Mouse (Mus musculus) heart, adult 2 months (tissue): ENCODE measurements around the gene Lalba. TPM values are rescaled to one million over a fixed set of nuclear protein-coding genes. Genes with fewer than 3 reads are reported as not detected.
"Not testable (repeated sequence)": the region's sequence is repeated elsewhere in the genome, so short reads cannot be mapped to it uniquely, and the experiment has no call there.

ENCODE experiments used
- DNase-seq, 2 experiments: peaks; one replicate each; pipeline ENCODE4 v3.0.0; 2021
- H3K27ac ChIP-seq: fragments of 200-600 bp; 2 replicates; pipeline ENCODE4 v1.8.1; 2022
- H3K27me3 ChIP-seq: fragments of 200-500 bp; 2 replicates; pipeline ENCODE4 v1.6.1; 2012; ENCODE audit warnings: mild to moderate bottlenecking, low read length, inconsistent platforms, mixed read lengths; ENCODE audit not compliant: control insufficient read depth, insufficient read depth
- H3K36me3 ChIP-seq: fragments of 200-500 bp; 2 replicates; pipeline ENCODE4 v1.6.1; 2012; ENCODE audit warnings: low read length, inconsistent platforms; ENCODE audit not compliant: control insufficient read depth, insufficient read depth
- H3K4me1 ChIP-seq: fragments of 200-500 bp; 2 replicates; pipeline ENCODE4 v1.6.1; 2011; ENCODE audit warnings: low read length; ENCODE audit not compliant: control insufficient read depth, insufficient read depth
- H3K4me3 ChIP-seq: fragments of 200-600 bp; 2 replicates; pipeline ENCODE4 v1.8.1; 2022
- H3K79me2 ChIP-seq: fragments of 200-500 bp; replicated peaks from 2 replicates; pipeline ENCODE4 v1.6.1; 2012; ENCODE audit warnings: mild to moderate bottlenecking, inconsistent platforms, low read length, moderate library complexity, mixed read lengths; ENCODE audit not compliant: control insufficient read depth, insufficient read depth
- H3K9ac ChIP-seq: fragments of 200-500 bp; 2 replicates; pipeline ENCODE4 v1.6.1; 2012; ENCODE audit warnings: low read depth, mild to moderate bottlenecking, control low read depth, inconsistent platforms, low read length, mixed read lengths
- CTCF ChIP-seq: fragments of 200-600 bp; IDR thresholded peaks from 2 replicates; pipeline ENCODE4 v1.8.1; 2022; ENCODE audit warnings: antibody characterized with exemption, mild to moderate bottlenecking, moderate library complexity
- EP300 ChIP-seq: fragments of 200-500 bp; IDR thresholded peaks from 2 replicates; pipeline ENCODE4 v1.6.1; 2011; ENCODE audit warnings: low read depth, low read length, control low read depth; ENCODE audit not compliant: insufficient read depth
- POLR2A ChIP-seq: fragments of 200-500 bp; IDR thresholded peaks from 2 replicates; pipeline ENCODE4 v1.6.1; 2011; ENCODE audit warnings: mild to moderate bottlenecking, low read depth, low read length, control low read depth; ENCODE audit not compliant: insufficient read depth
- WGBS: fragments of 180-500 bp; shearing (Covaris S2); methylation state at CpG from one replicate; pipeline ENCODE4 v1.1.7; 2018; 5-methylcytosine and 5-hydroxymethylcytosine counted together
- intact Hi-C: fragments of 180-260 bp; cut with DNase I; formaldehyde crosslinking; loops from one replicate; pipeline ENCODE4 v1.15.1; 2025
- microRNA-seq, 2 experiments: library from miRNA; unstranded; fragments of <30 nt; microRNA quantifications; one replicate each; pipeline ENCODE4 v1.2.0; 2021
- polyA plus RNA-seq: library from polyadenylated mRNA; depleted of rRNA; stranded (reverse); fragments of >200 nt; gene quantifications from 2 replicates; pipeline ENCODE4 v1.2.3, GENCODE M21; 2012; rRNA removed
- total RNA-seq, 2 experiments: library from RNA; stranded (reverse); gene quantifications; 2 replicates each; pipeline ENCODE4 v1.2.3; 2021

Gene Lalba
- total and polyA plus RNA-seq, 3 experiments: 0.45 TPM; not detected in 2

GRCm38 (mm10) chr15:98471539-98471938, 11.0 kb downstream of the Lalba start:
- no peak overlapping the region for H3K9ac ChIP-seq
- no peak overlapping the region for H3K4me3 ChIP-seq
- no peak for DNase-seq
- no peak overlapping the region for H3K27ac ChIP-seq
- WGBS: 88% methylated on average over 13 of the region's 13 CpGs
- H3K79me2 ChIP-seq: no peaks in the 10 kb centered on the region
- TF ChIP-seq POLR2A (no peak), EP300 (no peak), CTCF (no peak)
- intact Hi-C loops: loop anchor here (10.0 kb wide), 1 partner anchor 287 kb away; no protein-coding TSS in a partner anchor
- H3K27me3 ChIP-seq: no peaks in the 10 kb centered on the region
- no peaks in the 10 kb centered on the region for H3K4me1 ChIP-seq
- H3K36me3 ChIP-seq: no peaks in the 10 kb centered on the region

- Histone ChIP-seq H3K4me1 (no peaks in the 10 kb centered on the region), H3K9ac (no peak within 1 kb of the TSS), H3K36me3 (no peaks in the 10 kb centered on the region), H3K27ac (no peak within 1 kb of the TSS), H3K79me2 (no peaks in the 10 kb centered on the region), H3K4me3 (no peak within 1 kb of the TSS), H3K27me3 (no peaks in the 10 kb centered on the region)
- TF ChIP-seq EP300 (no peak), CTCF (no peak), POLR2A (no peak)
- intact Hi-C loops: no loop called here
- 91% methylated on average over 4 of the region's 4 CpGs for WGBS
- DNase-seq: no peak
These were observed 12.9 kb downstream of the Lalba start, which contains the start of gene OR5BS1P for GRCm38 (mm10) chr15:98469596-98469995. Gene OR5BS1P (plus strand): TSS chr15:98469896.

- 88% methylated on average over 7 of the region's 7 CpGs for WGBS
- H3K27ac ChIP-seq: no peak within 1 kb of the TSS
- no peaks in the 10 kb centered on the region for H3K79me2 ChIP-seq
- no peak for DNase-seq
- intact Hi-C loops: no loop called here
- H3K4me1 ChIP-seq: peaks cover 1% of the 10 kb centered on the region; the same call in 1 of the 2 replicates
- H3K4me3 ChIP-seq: no peak within 1 kb of the TSS
- H3K9ac ChIP-seq: no peak within 1 kb of the TSS
- no peak for TF ChIP-seq CTCF
- TF ChIP-seq POLR2A: no peak
- TF ChIP-seq EP300: no peak
- no peaks in the 10 kb centered on the region for H3K27me3 ChIP-seq
- no peaks in the 10 kb centered on the region for H3K36me3 ChIP-seq
These were observed 30.2 kb downstream of the Lalba start, which contains the start of gene Olfr281 for GRCm38 (mm10) chr15:98452288-98452687. Gene Olfr281 (plus strand): TSS chr15:98452588.

GRCm38 (mm10) chr15:98448521-98448920, 34.0 kb downstream of the Lalba start:
- DNase-seq: peak in 1 of 2 experiments; percentile 8
- Histone ChIP-seq H3K4me1 (no peaks in the 10 kb centered on the region; the same call in 1 of the 2 replicates), H3K36me3 (no peaks in the 10 kb centered on the region), H3K4me3 (no peak overlapping the region), H3K27me3 (no peaks in the 10 kb centered on the region), H3K27ac (no peak overlapping the region; the same call in 1 of the 2 replicates), H3K79me2 (no peaks in the 10 kb centered on the region), H3K9ac (no peak overlapping the region)
- TF ChIP-seq EP300 (no peak), CTCF (no peak), POLR2A (no peak)
- intact Hi-C loops: no loop called here
- WGBS: 42% methylated on average over 4 of the region's 4 CpGs

- intact Hi-C loops: no loop called here
- no peak overlapping the region for H3K4me3 ChIP-seq
- no peak for DNase-seq
These were observed 38.0 kb downstream of the Lalba start for GRCm38 (mm10) chr15:98444561-98444960.

GRCm38 (mm10) chr15:98430925-98431324, 51.6 kb downstream of the Lalba start, which contains the start of gene Olfr282:
Gene Olfr282 (plus strand): TSS chr15:98431225.
- H3K4me3 ChIP-seq, DNase-seq, H3K9ac ChIP-seq, H3K79me2 ChIP-seq, H3K27ac ChIP-seq, H3K4me1 ChIP-seq, intact Hi-C loops, H3K36me3 ChIP-seq, H3K27me3 ChIP-seq: not testable (repeated sequence)
- 69% methylated on average over 5 of the region's 5 CpGs for WGBS

More at GRCm38 (mm10) chr15:98444561-98444960, 38.0 kb downstream of the Lalba start:
- Histone ChIP-seq H3K36me3 (no peaks in the 10 kb centered on the region), H3K27me3 (no peaks in the 10 kb centered on the region), H3K27ac (no peak overlapping the region), H3K4me1 (no peaks in the 10 kb centered on the region; the same call in 1 of the 2 replicates), H3K9ac (no peak overlapping the region), H3K79me2 (no peaks in the 10 kb centered on the region)
- TF ChIP-seq POLR2A: no peak
- TF ChIP-seq EP300: no peak
- no peak for TF ChIP-seq CTCF
- 74% methylated on average over 3 of the region's 3 CpGs for WGBS

Small RNAs within 50 kb of the gene (microRNA-seq; reads per million reads assigned to microRNA genes)
- 3.4 to 3.5 reads per million in 2 experiments for gene Mir1291

Other genes starting within 250 kb of the Lalba start
- not detected for gene Olfr286, start 248.3 kb downstream of the Lalba start, total RNA-seq
- not detected in 2 replicates for gene Olfr286, start 248.3 kb downstream of the Lalba start, polyA plus RNA-seq
- gene H1fnt, start 225.4 kb downstream of the Lalba start, total RNA-seq: not detected
- 0.18 TPM in 2 replicates for gene H1fnt, start 225.4 kb downstream of the Lalba start, polyA plus RNA-seq
- 1 to 10 TPM; 5.2 to 6.4 TPM for gene Zfp641, start 186.6 kb downstream of the Lalba start, total RNA-seq
- 2.6 and 4.5 TPM in 2 replicates for gene Zfp641, start 186.6 kb downstream of the Lalba start, polyA plus RNA-seq
- not detected for gene Olfr285, start 165.4 kb downstream of the Lalba start, total RNA-seq
- not detected in 2 replicates for gene Olfr285, start 165.4 kb downstream of the Lalba start, polyA plus RNA-seq
- gene Olfr284, start 141.7 kb downstream of the Lalba start, total RNA-seq: not detected
- not detected in 2 replicates for gene Olfr284, start 141.7 kb downstream of the Lalba start, polyA plus RNA-seq
- gene Olfr283, start 101.8 kb downstream of the Lalba start, total RNA-seq: not detected
- gene Olfr283, start 101.8 kb downstream of the Lalba start, polyA plus RNA-seq: not detected in 2 replicates
- not detected for gene Olfr282, start 51.5 kb downstream of the Lalba start, total RNA-seq
- gene Olfr282, start 51.5 kb downstream of the Lalba start, polyA plus RNA-seq: not detected in 2 replicates
- not detected for gene Olfr281, start 30.1 kb downstream of the Lalba start, total RNA-seq
- not detected in 2 replicates for gene Olfr281, start 30.1 kb downstream of the Lalba start, polyA plus RNA-seq
- gene OR5BS1P, start 12.8 kb downstream of the Lalba start, total RNA-seq: not detected
- gene OR5BS1P, start 12.8 kb downstream of the Lalba start, polyA plus RNA-seq: not detected in 2 replicates
- not detected for gene Olfr279, start 9.7 kb upstream of the Lalba start, total RNA-seq
- not detected in 2 replicates for gene Olfr279, start 9.7 kb upstream of the Lalba start, polyA plus RNA-seq
- 10 to 100 TPM; 74.5 to 86.0 TPM for gene Kansl2, start 51.5 kb upstream of the Lalba start, total RNA-seq
- 37.0 and 50.2 TPM in 2 replicates for gene Kansl2, start 51.5 kb upstream of the Lalba start, polyA plus RNA-seq
- gene Ccnt1, start 88.2 kb upstream of the Lalba start, total RNA-seq: 10 to 100 TPM; 26.8 to 27.6 TPM
- gene Ccnt1, start 88.2 kb upstream of the Lalba start, polyA plus RNA-seq: 9.3 and 15.4 TPM in 2 replicates
- gene 4930415O20Rik, start 88.3 kb upstream of the Lalba start, total RNA-seq: 1 to 10 TPM; 1.6 to 2.1 TPM
- gene 4930415O20Rik, start 88.3 kb upstream of the Lalba start, polyA plus RNA-seq: not detected in 2 replicates
- 100 to 1,000 TPM; 153 to 220 TPM for gene Adcy6, start 127.4 kb upstream of the Lalba start, total RNA-seq
- gene Adcy6, start 127.4 kb upstream of the Lalba start, polyA plus RNA-seq: 136 and 211 TPM in 2 replicates
- gene Cacnb3, start 148.1 kb upstream of the Lalba start, total RNA-seq: 1 to 10 TPM; 2.6 to 2.7 TPM
- 6.5 and 7.7 TPM in 2 replicates for gene Cacnb3, start 148.1 kb upstream of the Lalba start, polyA plus RNA-seq
- 10 to 100 TPM; 47.9 to 55.4 TPM for gene Ddx23, start 180.2 kb upstream of the Lalba start, total RNA-seq
- gene Ddx23, start 180.2 kb upstream of the Lalba start, polyA plus RNA-seq: 18.9 and 30.7 TPM in 2 replicates
- 1 to 10 TPM; 1.1 to 1.3 TPM for gene Rnd1, start 194.7 kb upstream of the Lalba start, total RNA-seq
- 2.6 and 3.3 TPM in 2 replicates for gene Rnd1, start 194.7 kb upstream of the Lalba start, polyA plus RNA-seq
- under 1 TPM; 0.11 to 0.16 TPM for gene Ccdc65, start 225.5 kb upstream of the Lalba start, total RNA-seq
- gene Ccdc65, start 225.5 kb upstream of the Lalba start, polyA plus RNA-seq: 0.15 and 0.37 TPM in 2 replicates
- 1 to 10 TPM; 5.1 to 5.8 TPM for gene Fkbp11, start 245.5 kb upstream of the Lalba start, total RNA-seq
- gene Fkbp11, start 245.5 kb upstream of the Lalba start, polyA plus RNA-seq: 3.2 and 4.8 TPM in 2 replicates